Mouse (Mus musculus) lung, postnatal 0 days (tissue): Measurements from ENCODE around the gene Dpp6. TPM values are rescaled to one million over a fixed set of nuclear protein-coding genes. Genes with fewer than 3 reads are reported as not detected.

Source experiments
- ATAC-seq: fragments of 200-750 bp; cut with Nextera tagmentation; 2 replicates; pipeline ENCODE4 v1.8.0; 2017; ENCODE audit warnings: moderate library complexity
- DNase-seq: peaks from one replicate; pipeline ENCODE4 v3.0.0-alpha.2; 2016; ENCODE audit warnings: low spot score
- H3K27ac ChIP-seq: fragments of 300-500 bp; sonication (generic); 2 replicates; pipeline ENCODE4 v1.5.1; 2014; ENCODE audit warnings: antibody characterized with exemption, mild to moderate bottlenecking, low read length, mixed read lengths
- H3K27me3 ChIP-seq: fragments of 300-500 bp; sonication (generic); replicated peaks from 2 replicates; pipeline ENCODE4 v1.6.1; 2014; ENCODE audit warnings: low read length, mixed read lengths; ENCODE audit not compliant: insufficient read depth
- H3K36me3 ChIP-seq: fragments of 300-500 bp; sonication (generic); 2 replicates; pipeline ENCODE4 v1.6.1; 2014; ENCODE audit warnings: low read length, mixed read lengths; ENCODE audit not compliant: insufficient read depth
- H3K4me1 ChIP-seq: fragments of 300-500 bp; sonication (generic); 2 replicates; pipeline ENCODE4 v1.6.1; 2014; ENCODE audit warnings: antibody characterized with exemption, low read depth, low read length, mixed read lengths; ENCODE audit not compliant: insufficient read depth
- H3K4me2 ChIP-seq: fragments of 300-500 bp; sonication (generic); replicated peaks from 2 replicates; pipeline ENCODE4 v1.6.1; 2014; ENCODE audit warnings: low read depth, mild to moderate bottlenecking, low read length, moderate library complexity, mixed read lengths
- H3K4me3 ChIP-seq: fragments of 300-500 bp; sonication (generic); 2 replicates; pipeline ENCODE4 v1.5.1; 2014; ENCODE audit warnings: low read depth, low read length
- H3K9ac ChIP-seq: fragments of 300-500 bp; sonication (generic); replicated peaks from 2 replicates; pipeline ENCODE4 v1.6.1; 2014; ENCODE audit warnings: low read depth, mild to moderate bottlenecking
- H3K9me3 ChIP-seq: fragments of 300-500 bp; sonication (generic); 2 replicates; pipeline ENCODE4 v1.6.1; 2016; ENCODE audit warnings: low read length, mixed read lengths
- CTCF ChIP-seq: IDR thresholded peaks from 2 replicates; pipeline ENCODE4 v1.5.1; 2016; ENCODE audit warnings: antibody characterized with exemption, mild to moderate bottlenecking
- EP300 ChIP-seq: IDR thresholded peaks from 2 replicates; pipeline ENCODE4 v1.6.1; 2016; ENCODE audit warnings: antibody characterized with exemption, mild to moderate bottlenecking, control low read depth
- WGBS: fragments of 180-500 bp; shearing (Covaris S2); extraction: QIAGEN DNeasy Blood & Tissue Kit; methylation state at CpG from one replicate; pipeline ENCODE4 v1.1.7; 2014; 5-methylcytosine and 5-hydroxymethylcytosine counted together
- polyA plus RNA-seq: library from polyadenylated mRNA; unstranded; fragments of >200 nt; fragmentation: Nextera tagmentation; extraction: Ambion mirVana; gene quantifications from 2 replicates; pipeline ENCODE4 v1.2.1, GENCODE M21; 2015

The Dpp6 gene
- polyA plus RNA-seq, 1 experiment from 2014 or later, result 0.05 TPM

GRCm38 (mm10) chr5:27191242-27191969 is 374.4 kb downstream of the Dpp6 start:
- H3K27ac ChIP-seq, result no peak overlapping the region
- ATAC-seq, result no peak
- H3K27me3 ChIP-seq, result no peaks in the 10 kb centered on the region
- WGBS, result 72% methylated on average over 5 of the region's 5 CpGs
- H3K4me3 ChIP-seq, result no peak overlapping the region
- H3K9ac ChIP-seq, result no peak overlapping the region
- no peaks in the 10 kb centered on the region for H3K36me3 ChIP-seq
- no peaks in the 10 kb centered on the region for H3K4me1 ChIP-seq
- no peak overlapping the region for H3K4me2 ChIP-seq
- TF ChIP-seq EP300 (no peak), CTCF (no peak)
- no peak for DNase-seq
- no peaks in the 10 kb centered on the region for H3K9me3 ChIP-seq

GRCm38 (mm10) chr5:27194157-27194556 is 377.2 kb downstream of the Dpp6 start:
- H3K36me3 ChIP-seq, result no peaks in the 10 kb centered on the region
- TF ChIP-seq EP300, result no peak
- no peak for TF ChIP-seq CTCF
- WGBS, result 87% methylated on average over 3 of the region's 3 CpGs
- H3K9me3 ChIP-seq, result no peaks in the 10 kb centered on the region
- no peak overlapping the region for H3K27ac ChIP-seq
- H3K4me1 ChIP-seq, result no peaks in the 10 kb centered on the region
- no peaks in the 10 kb centered on the region for H3K27me3 ChIP-seq
- H3K4me3 ChIP-seq, result no peak overlapping the region
- H3K9ac ChIP-seq, result no peak overlapping the region
- no peak overlapping the region for H3K4me2 ChIP-seq
- no peak for ATAC-seq
- no peak for DNase-seq

- Histone ChIP-seq H3K36me3 (no peaks in the 10 kb centered on the region), H3K4me1 (no peaks in the 10 kb centered on the region), H3K4me3 (no peak overlapping the region), H3K27me3 (no peaks in the 10 kb centered on the region), H3K9me3 (no peaks in the 10 kb centered on the region), H3K27ac (no peak overlapping the region), H3K4me2 (no peak overlapping the region), H3K9ac (no peak overlapping the region)
- DNase-seq (peak; percentile 7), ATAC-seq (no peak)
- TF ChIP-seq EP300, result no peak
- TF ChIP-seq CTCF, result no peak
- WGBS, result 32% methylated on average over 1 of the region's 1 CpGs
Measured at GRCm38 (mm10) chr5:27194975-27195374, 378.0 kb downstream of the Dpp6 start.

- no peak for TF ChIP-seq EP300
- Histone ChIP-seq H3K9me3 (no peaks in the 10 kb centered on the region), H3K27ac (no peak overlapping the region), H3K4me3 (no peak overlapping the region), H3K4me1 (no peaks in the 10 kb centered on the region), H3K36me3 (no peaks in the 10 kb centered on the region), H3K4me2 (no peak overlapping the region), H3K27me3 (no peaks in the 10 kb centered on the region), H3K9ac (no peak overlapping the region)
- WGBS, result 39% methylated on average over 2 of the region's 2 CpGs
- ATAC-seq (no peak), DNase-seq (no peak)
Measured at GRCm38 (mm10) chr5:27200581-27201341, 383.8 kb downstream of the Dpp6 start.

- Histone ChIP-seq H3K27ac (no peak overlapping the region), H3K27me3 (no peaks in the 10 kb centered on the region), H3K4me2 (no peak overlapping the region), H3K36me3 (no peaks in the 10 kb centered on the region), H3K9me3 (no peaks in the 10 kb centered on the region), H3K4me1 (no peaks in the 10 kb centered on the region), H3K9ac (no peak overlapping the region), H3K4me3 (no peak overlapping the region)
- TF ChIP-seq EP300, result no peak
- TF ChIP-seq CTCF, result no peak
- DNase-seq (no peak), ATAC-seq (no peak)
Measured at GRCm38 (mm10) chr5:27203131-27203530, 386.1 kb downstream of the Dpp6 start.

GRCm38 (mm10) chr5:27204721-27205120 is 387.7 kb downstream of the Dpp6 start:
- Histone ChIP-seq H3K4me1 (no peaks in the 10 kb centered on the region), H3K36me3 (no peaks in the 10 kb centered on the region), H3K9me3 (no peaks in the 10 kb centered on the region), H3K9ac (no peak overlapping the region), H3K4me3 (no peak overlapping the region), H3K4me2 (no peak overlapping the region), H3K27me3 (no peaks in the 10 kb centered on the region), H3K27ac (no peak overlapping the region)
- ATAC-seq (no peak), DNase-seq (no peak)
- 64% methylated on average over 3 of the region's 3 CpGs for WGBS
- TF ChIP-seq EP300 (no peak), CTCF (no peak)
